Mouse (Mus musculus) lung, postnatal 0 days (tissue): ENCODE data around the gene Elmo1. TPM values are rescaled to one million over a fixed set of nuclear protein-coding genes. Genes with fewer than 3 reads are reported as not detected.

ENCODE experiments used
- ATAC-seq: fragments of 200-750 bp; cut with Nextera tagmentation; 2 replicates; pipeline ENCODE4 v1.8.0; 2017; ENCODE audit warnings: moderate library complexity
- DNase-seq: peaks from one replicate; pipeline ENCODE4 v3.0.0-alpha.2; 2016; ENCODE audit warnings: low spot score
- H3K27ac ChIP-seq: fragments of 300-500 bp; sonication (generic); 2 replicates; pipeline ENCODE4 v1.5.1; 2014; ENCODE audit warnings: antibody characterized with exemption, mild to moderate bottlenecking, low read length, mixed read lengths
- H3K27me3 ChIP-seq: fragments of 300-500 bp; sonication (generic); replicated peaks from 2 replicates; pipeline ENCODE4 v1.6.1; 2014; ENCODE audit warnings: low read length, mixed read lengths; ENCODE audit not compliant: insufficient read depth
- H3K36me3 ChIP-seq: fragments of 300-500 bp; sonication (generic); 2 replicates; pipeline ENCODE4 v1.6.1; 2014; ENCODE audit warnings: low read length, mixed read lengths; ENCODE audit not compliant: insufficient read depth
- H3K4me1 ChIP-seq: fragments of 300-500 bp; sonication (generic); 2 replicates; pipeline ENCODE4 v1.6.1; 2014; ENCODE audit warnings: antibody characterized with exemption, low read depth, low read length, mixed read lengths; ENCODE audit not compliant: insufficient read depth
- H3K4me2 ChIP-seq: fragments of 300-500 bp; sonication (generic); replicated peaks from 2 replicates; pipeline ENCODE4 v1.6.1; 2014; ENCODE audit warnings: low read depth, mild to moderate bottlenecking, low read length, moderate library complexity, mixed read lengths
- H3K4me3 ChIP-seq: fragments of 300-500 bp; sonication (generic); 2 replicates; pipeline ENCODE4 v1.5.1; 2014; ENCODE audit warnings: low read depth, low read length
- H3K9ac ChIP-seq: fragments of 300-500 bp; sonication (generic); replicated peaks from 2 replicates; pipeline ENCODE4 v1.6.1; 2014; ENCODE audit warnings: low read depth, mild to moderate bottlenecking
- H3K9me3 ChIP-seq: fragments of 300-500 bp; sonication (generic); 2 replicates; pipeline ENCODE4 v1.6.1; 2016; ENCODE audit warnings: low read length, mixed read lengths
- CTCF ChIP-seq: IDR thresholded peaks from 2 replicates; pipeline ENCODE4 v1.5.1; 2016; ENCODE audit warnings: antibody characterized with exemption, mild to moderate bottlenecking
- EP300 ChIP-seq: IDR thresholded peaks from 2 replicates; pipeline ENCODE4 v1.6.1; 2016; ENCODE audit warnings: antibody characterized with exemption, mild to moderate bottlenecking, control low read depth
- WGBS: fragments of 180-500 bp; shearing (Covaris S2); extraction: QIAGEN DNeasy Blood & Tissue Kit; methylation state at CpG from one replicate; pipeline ENCODE4 v1.1.7; 2014; 5-methylcytosine and 5-hydroxymethylcytosine counted together
- polyA plus RNA-seq: library from polyadenylated mRNA; unstranded; fragments of >200 nt; fragmentation: Nextera tagmentation; extraction: Ambion mirVana; gene quantifications from 2 replicates; pipeline ENCODE4 v1.2.1, GENCODE M21; 2015

Elmo1 gene
- polyA plus RNA-seq, 1 experiment from 2014 or later, result 20.8 TPM

GRCm38 (mm10) chr13:20295278-20295970 is 205.0 kb downstream of the Elmo1 start:
- no peak overlapping the region for H3K4me2 ChIP-seq
- H3K4me1 ChIP-seq, result no peaks in the 10 kb centered on the region
- no peaks in the 10 kb centered on the region for H3K27me3 ChIP-seq
- TF ChIP-seq CTCF, result no peak
- no peak for TF ChIP-seq EP300
- H3K27ac ChIP-seq, result no peak overlapping the region
- H3K36me3 ChIP-seq, result no peaks in the 10 kb centered on the region
- ATAC-seq (no peak), DNase-seq (no peak)
- H3K9ac ChIP-seq, result no peak overlapping the region
- no peaks in the 10 kb centered on the region for H3K9me3 ChIP-seq
- H3K4me3 ChIP-seq, result no peak overlapping the region
- 69% methylated on average over 16 of the region's 16 CpGs for WGBS

- WGBS, result 27% methylated on average over 3 of the region's 3 CpGs
- TF ChIP-seq EP300, result no peak
- peak; percentile 84 for TF ChIP-seq CTCF
- DNase-seq, result peak; percentile 71
Observed at GRCm38 (mm10) chr13:20297841-20298240, 207.4 kb downstream of the Elmo1 start.

GRCm38 (mm10) chr13:20299424-20299823 is 209.0 kb downstream of the Elmo1 start:
- no peak for ATAC-seq
- DNase-seq, result peak; percentile 72
- H3K9ac ChIP-seq, result no peak overlapping the region
- H3K4me1 ChIP-seq, result no peaks in the 10 kb centered on the region
- no peaks in the 10 kb centered on the region for H3K27me3 ChIP-seq
- 0 out of 2 replicates have a peak, but pooled peaks cover 4% of the 10 kb centered on the region for H3K36me3 ChIP-seq
- no peak overlapping the region for H3K4me2 ChIP-seq
- no peak overlapping the region for H3K27ac ChIP-seq
- WGBS, result 59% methylated on average over 3 of the region's 3 CpGs
- TF ChIP-seq CTCF, result peak; percentile 73
- TF ChIP-seq EP300, result no peak
- H3K4me3 ChIP-seq, result no peak overlapping the region
- no peaks in the 10 kb centered on the region for H3K9me3 ChIP-seq

More at GRCm38 (mm10) chr13:20297841-20298240, 207.4 kb downstream of the Elmo1 start:
- H3K4me3 ChIP-seq, result no peak overlapping the region
- H3K27me3 ChIP-seq, result no peaks in the 10 kb centered on the region
- H3K9me3 ChIP-seq, result no peaks in the 10 kb centered on the region
- no peak overlapping the region for H3K4me2 ChIP-seq
- 0 out of 2 replicates have a peak, but pooled peaks cover 4% of the 10 kb centered on the region for H3K36me3 ChIP-seq
- no peak overlapping the region for H3K9ac ChIP-seq
- no peak; the same call in 1 of the 2 replicates for ATAC-seq
- H3K4me1 ChIP-seq, result no peaks in the 10 kb centered on the region
- no peak overlapping the region for H3K27ac ChIP-seq

GRCm38 (mm10) chr13:20300052-20300564 is 209.7 kb downstream of the Elmo1 start:
- Histone ChIP-seq H3K4me3 (no peak overlapping the region), H3K4me2 (no peak overlapping the region), H3K36me3 (0 out of 2 replicates have a peak, but pooled peaks cover 4% of the 10 kb centered on the region), H3K4me1 (no peaks in the 10 kb centered on the region), H3K27me3 (no peaks in the 10 kb centered on the region), H3K9me3 (no peaks in the 10 kb centered on the region), H3K27ac (no peak overlapping the region), H3K9ac (no peak overlapping the region)
- ATAC-seq, result no peak
- DNase-seq, result no peak
- no peak for TF ChIP-seq CTCF
- no peak for TF ChIP-seq EP300
- 79% methylated on average over 3 of the region's 3 CpGs for WGBS

GRCm38 (mm10) chr13:20300626-20301025 is 210.2 kb downstream of the Elmo1 start:
- H3K36me3 ChIP-seq, result 0 out of 2 replicates have a peak, but pooled peaks cover 4% of the 10 kb centered on the region
- H3K9me3 ChIP-seq, result no peaks in the 10 kb centered on the region
- no peak overlapping the region for H3K27ac ChIP-seq
- no peak overlapping the region for H3K4me3 ChIP-seq
- no peak for DNase-seq
- no peaks in the 10 kb centered on the region for H3K27me3 ChIP-seq
- H3K4me2 ChIP-seq, result no peak overlapping the region
- no peaks in the 10 kb centered on the region for H3K4me1 ChIP-seq
- no peak for ATAC-seq
- TF ChIP-seq EP300 (no peak), CTCF (no peak)
- 61% methylated on average over 3 of the region's 3 CpGs for WGBS
- no peak overlapping the region for H3K9ac ChIP-seq

- no peak for ATAC-seq
- Histone ChIP-seq H3K9ac (no peak overlapping the region), H3K9me3 (no peaks in the 10 kb centered on the region), H3K4me2 (no peak overlapping the region), H3K36me3 (0 out of 2 replicates have a peak, but pooled peaks cover 4% of the 10 kb centered on the region), H3K27ac (no peak overlapping the region), H3K4me3 (no peak overlapping the region), H3K4me1 (no peaks in the 10 kb centered on the region), H3K27me3 (no peaks in the 10 kb centered on the region)
- DNase-seq, result no peak
- no peak for TF ChIP-seq CTCF
- no peak for TF ChIP-seq EP300
- WGBS, result 92% methylated on average over 7 of the region's 7 CpGs
Observed at GRCm38 (mm10) chr13:20301760-20302159, 211.4 kb downstream of the Elmo1 start.
